Mouse (Mus musculus) heart, postnatal 36 days (tissue): ENCODE measurements around the gene Cntn4. TPM values are rescaled to one million over a fixed set of nuclear protein-coding genes. Genes with fewer than 3 reads are reported as not detected.

Experiments used
- DNase-seq, 2 experiments: peaks; one replicate each; pipeline ENCODE4 v3.0.0; 2021 to 2022
- intact Hi-C: fragments of 180-260 bp; cut with DNase I; formaldehyde crosslinking; loops from one replicate; pipeline ENCODE4 v1.15.1; 2025
- total RNA-seq, 2 experiments: library from RNA; stranded (reverse); gene quantifications; 2 replicates each; pipeline ENCODE4 v1.2.3; 2021

The Cntn4 gene
- total RNA-seq, 2 experiments from 2014 or later, result not detected

- DNase-seq, result no peak
- intact Hi-C loops, result no loop called here
These were observed 1069.8 kb downstream of the Cntn4 start for GRCm38 (mm10) chr6:106747251-106747650.

DNA sequence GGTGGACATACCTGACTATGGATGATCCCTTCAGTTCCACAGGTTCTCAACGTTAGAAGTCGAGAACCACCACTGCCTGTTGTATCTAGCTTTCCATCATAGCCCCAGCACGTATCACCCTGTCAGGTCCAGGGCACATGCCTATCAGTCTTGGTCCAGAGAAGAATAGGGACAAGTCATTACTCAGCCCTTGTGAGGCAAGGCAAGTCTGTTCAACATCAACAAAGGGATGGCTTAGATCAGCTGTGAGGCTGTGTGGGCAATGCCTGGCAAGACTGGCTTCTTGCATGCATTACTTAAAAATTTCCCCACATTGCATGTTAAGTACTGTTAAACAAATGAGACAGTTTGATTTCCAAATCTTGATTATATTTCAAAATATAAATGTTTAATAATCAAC, 1070.3 kb downstream of the Cntn4 start:
- intact Hi-C loops, result no loop called here
- DNase-seq, result no peak
